In genomic region chr19:6286434-6287401, GRCm38 (mm10) we compare ENCODE assay signal across 8 mouse cellular contexts. TPM values are rescaled to one million over a fixed set of nuclear protein-coding genes. Genes with fewer than 3 reads are reported as not detected.
A peak's percentile ranks its signal among the peaks of the same experiment; 100 is the strongest.
DNase-seq lines count a peak whose midpoint lies in the region; ATAC-seq and TF ChIP-seq lines count a peak whose summit lies in the region.

No protein-coding gene starts in this region.

- DNase-seq in cerebellum, adult 11-12 months = peak; percentile 82
- no peak for DNase-seq in cerebellum, adult 8-10 months
- no peak for DNase-seq in midbrain, embryonic 10.5 days (ENCODE audit: low spot score)
- DNase-seq in heart, postnatal 0 days (ENCODE audit: low spot score) = no peak
- DNase-seq in frontal cortex, adult 2 months (ENCODE audit: extremely low spot score in 1 of 2, low spot score in 1 of 2) = no peak
- DNase-seq in lung, adult 18-20 months = no peak

- WGBS in midbrain, embryonic 10.5 days = 94% methylated on average over 19 of the region's 19 CpGs
- 87% methylated on average over 19 of the region's 19 CpGs for WGBS in midbrain, embryonic 15.5 days
- 65% methylated on average over 19 of the region's 19 CpGs for WGBS in heart, postnatal 0 days

- no peak overlapping the region for H3K9ac ChIP-seq in midbrain, embryonic 15.5 days
- H3K9ac ChIP-seq in heart, postnatal 0 days (replicated peaks; ENCODE audit: low read depth, low read length) = peak overlapping the region; percentile 1; the same call in 1 of the 2 replicates

- no peak overlapping the region for H3K4me2 ChIP-seq in midbrain, embryonic 15.5 days
- peak overlapping the region; percentile 11; the same call in 1 of the 2 replicates for H3K4me2 ChIP-seq in heart, postnatal 0 days (ENCODE audit: low read depth, low read length)
- H3K4me2 ChIP-seq in myocyte (ENCODE audit: low read depth) = peak overlapping the region; percentile 26

- H3K27me3 ChIP-seq in midbrain, embryonic 10.5 days (ENCODE audit: low read depth, poor library complexity, severe bottlenecking) = no peaks in the 10 kb centered on the region
- no peaks in the 10 kb centered on the region for H3K27me3 ChIP-seq in midbrain, embryonic 15.5 days (replicated peaks)
- H3K27me3 ChIP-seq in heart, postnatal 0 days (ENCODE audit: control insufficient read depth, insufficient read depth, low read length) = no peaks in the 10 kb centered on the region
- no peaks in the 10 kb centered on the region for H3K27me3 ChIP-seq in myocyte (ENCODE audit: control insufficient read depth, insufficient read depth, insufficient read length)

- peak overlapping the region; percentile 57 for H3K27ac ChIP-seq in midbrain, embryonic 10.5 days (replicated peaks)
- H3K27ac ChIP-seq in midbrain, embryonic 15.5 days = no peak overlapping the region
- peak overlapping the region; percentile 82 for H3K27ac ChIP-seq in heart, postnatal 0 days (ENCODE audit: low read depth)

- H3K36me3 ChIP-seq in midbrain, embryonic 10.5 days = peaks cover 92% of the 10 kb centered on the region
- H3K36me3 ChIP-seq in midbrain, embryonic 15.5 days (replicated peaks) = peaks cover 3% of the 10 kb centered on the region; the same call in 1 of the 2 replicates
- peaks cover 36% of the 10 kb centered on the region for H3K36me3 ChIP-seq in heart, postnatal 0 days (replicated peaks; ENCODE audit: control insufficient read depth, insufficient read depth, low read length)
- H3K36me3 ChIP-seq in myocyte (ENCODE audit: control insufficient read depth, insufficient read depth) = peaks cover 36% of the 10 kb centered on the region

- peaks cover 16% of the 10 kb centered on the region; the same call in 1 of the 2 replicates for H3K4me1 ChIP-seq in midbrain, embryonic 10.5 days
- no peaks in the 10 kb centered on the region; the same call in 1 of the 2 replicates for H3K4me1 ChIP-seq in midbrain, embryonic 15.5 days
- peaks cover 50% of the 10 kb centered on the region for H3K4me1 ChIP-seq in heart, postnatal 0 days (ENCODE audit: control insufficient read depth, insufficient read depth)

- no peak overlapping the region for H3K4me3 ChIP-seq in midbrain, embryonic 10.5 days
- no peak overlapping the region for H3K4me3 ChIP-seq in midbrain, embryonic 15.5 days
- H3K4me3 ChIP-seq in heart, postnatal 0 days (ENCODE audit: low read depth, low read length) = no peak overlapping the region
- no peak overlapping the region for H3K4me3 ChIP-seq in myocyte

- peak; percentile 24 for TF ChIP-seq POLR2A in myocyte (IDR thresholded peaks at IDR 0.05; ENCODE audit: insufficient read length, low read depth)

- no peak for ATAC-seq in midbrain, embryonic 15.5 days (replicated peaks)
- no peak for ATAC-seq in heart, postnatal 0 days (ENCODE audit: insufficient read depth, low read depth)

- H3ac ChIP-seq in myocyte (ENCODE audit: control insufficient read depth, insufficient read length) = no peak overlapping the region

- TF ChIP-seq CTCF in heart, postnatal 0 days (IDR thresholded peaks at IDR 0.05; ENCODE audit: low read depth) = no peak

- H3K79me2 ChIP-seq in myocyte (ENCODE audit: control insufficient read depth, insufficient read depth) = peaks cover 86% of the 10 kb centered on the region

- no peaks in the 10 kb centered on the region for H3K9me3 ChIP-seq in midbrain, embryonic 10.5 days (replicated peaks)
- H3K9me3 ChIP-seq in midbrain, embryonic 15.5 days = no peaks in the 10 kb centered on the region
- H3K9me3 ChIP-seq in heart, postnatal 0 days (replicated peaks; ENCODE audit: control insufficient read depth, low read length) = no peaks in the 10 kb centered on the region

- no peak for TF ChIP-seq EP300 in heart, postnatal 0 days (IDR thresholded peaks at IDR 0.05; ENCODE audit: low read depth)

TF ChIP-seq in myocyte, 11 proteins besides CTCF, POLR2A, EP300 and RAD21:
- peak; percentile 92 for TF ChIP-seq TCF3 (IDR thresholded peaks at IDR 0.05; ENCODE audit: insufficient read length, low read depth)
- no peak for TF ChIP-seq CEBPB (IDR thresholded peaks at IDR 0.05; ENCODE audit: insufficient read depth, poor library complexity, severe bottlenecking)
- TF ChIP-seq REST (IDR thresholded peaks at IDR 0.05; ENCODE audit: insufficient read depth, insufficient read length) = no peak
- TF ChIP-seq E2F4 (IDR thresholded peaks at IDR 0.05; ENCODE audit: insufficient read depth) = no peak
- no peak for TF ChIP-seq SRF (IDR thresholded peaks at IDR 0.05; ENCODE audit: control insufficient read depth, insufficient read length, low read depth)
- TF ChIP-seq USF1 (IDR thresholded peaks at IDR 0.05; ENCODE audit: low read depth) = no peak
- peak; percentile 86 to 99 (median 99) for TF ChIP-seq MYOG (IDR thresholded peaks at IDR 0.05; ENCODE audit: control insufficient read depth in 1 of 3, insufficient read depth in 1 of 3, insufficient read length in 2 of 3, low read depth in 2 of 3)
- no peak for TF ChIP-seq POLR2AphosphoS2 (IDR thresholded peaks at IDR 0.05; ENCODE audit: insufficient read length, low read depth)
- peak; percentile 45 to 99 (median 98) for TF ChIP-seq MYOD1 (IDR thresholded peaks at IDR 0.05; ENCODE audit: control insufficient read depth in 1 of 3, insufficient read length in 2 of 3, low read depth in 2 of 3)
- TF ChIP-seq TCF12 (IDR thresholded peaks at IDR 0.05; ENCODE audit: insufficient read depth, poor library complexity, severe bottlenecking) = peak; percentile 84
- no peak for TF ChIP-seq MAX (IDR thresholded peaks at IDR 0.05; ENCODE audit: low read depth)

RNA-seq across cellular contexts. Expression of gene Ehd1, which starts 10.2 kb away (rescaled TPM):
- polyA plus RNA-seq in midbrain, embryonic 10.5 days (2016; fragmentation: Nextera tagmentation; extraction: Ambion mirVana) = 81.6 and 93.5 TPM in 2 replicates
- polyA plus RNA-seq in midbrain, embryonic 15.5 days (2015; fragmentation: Nextera tagmentation; extraction: Ambion mirVana) = 107 and 111 TPM in 2 replicates
- 127 and 200 TPM in 2 replicates for total RNA-seq in heart, postnatal 0 days (2014; rRNA removed; ENCODE audit: low replicate concordance)
- 56.4 and 60.3 TPM in 2 replicates for polyA plus RNA-seq in heart, postnatal 0 days (2015; fragmentation: Nextera tagmentation; extraction: Ambion mirVana)
- 433 TPM for polyA plus RNA-seq in myocyte (2012; fragmentation: generic; extraction: Trizol)
- 48.4 and 49.3 TPM in 2 replicates for polyA plus RNA-seq in frontal cortex, adult 2 months (2012; rRNA removed)

RNA-seq across cellular contexts. Expression of gene Cdc42bpg, which starts 19.5 kb away (rescaled TPM):
- 0.11 and 0.15 TPM in 2 replicates for polyA plus RNA-seq in midbrain, embryonic 10.5 days (2016; fragmentation: Nextera tagmentation; extraction: Ambion mirVana)
- polyA plus RNA-seq in midbrain, embryonic 15.5 days (2015; fragmentation: Nextera tagmentation; extraction: Ambion mirVana) = 0.40 and 0.47 TPM in 2 replicates
- 4.8 and 9.5 TPM in 2 replicates for total RNA-seq in heart, postnatal 0 days (2014; rRNA removed; ENCODE audit: low replicate concordance)
- 0.49 and 0.51 TPM in 2 replicates for polyA plus RNA-seq in heart, postnatal 0 days (2015; fragmentation: Nextera tagmentation; extraction: Ambion mirVana)
- polyA plus RNA-seq in myocyte (2012; fragmentation: generic; extraction: Trizol) = 10.0 TPM
- polyA plus RNA-seq in frontal cortex, adult 2 months (2012; rRNA removed) = 3.2 and 3.3 TPM in 2 replicates

RNA-seq across cellular contexts. Expression of gene Atg2a, which starts 45.2 kb away (rescaled TPM):
- 10.1 and 13.4 TPM in 2 replicates for polyA plus RNA-seq in midbrain, embryonic 10.5 days (2016; fragmentation: Nextera tagmentation; extraction: Ambion mirVana)
- 16.1 and 16.4 TPM in 2 replicates for polyA plus RNA-seq in midbrain, embryonic 15.5 days (2015; fragmentation: Nextera tagmentation; extraction: Ambion mirVana)
- total RNA-seq in heart, postnatal 0 days (2014; rRNA removed; ENCODE audit: low replicate concordance) = 18.9 and 24.5 TPM in 2 replicates
- polyA plus RNA-seq in heart, postnatal 0 days (2015; fragmentation: Nextera tagmentation; extraction: Ambion mirVana) = 4.7 and 5.6 TPM in 2 replicates
- 15.2 TPM for polyA plus RNA-seq in myocyte (2012; fragmentation: generic; extraction: Trizol)
- 29.3 and 31.2 TPM in 2 replicates for polyA plus RNA-seq in frontal cortex, adult 2 months (2012; rRNA removed)

RNA-seq across cellular contexts. Expression of gene Men1, which starts 48.1 kb away (rescaled TPM):
- 124 and 128 TPM in 2 replicates for polyA plus RNA-seq in midbrain, embryonic 10.5 days (2016; fragmentation: Nextera tagmentation; extraction: Ambion mirVana)
- 79.8 and 85.6 TPM in 2 replicates for polyA plus RNA-seq in midbrain, embryonic 15.5 days (2015; fragmentation: Nextera tagmentation; extraction: Ambion mirVana)
- 20.6 and 46.5 TPM in 2 replicates for total RNA-seq in heart, postnatal 0 days (2014; rRNA removed; ENCODE audit: low replicate concordance)
- polyA plus RNA-seq in heart, postnatal 0 days (2015; fragmentation: Nextera tagmentation; extraction: Ambion mirVana) = 20.1 and 20.3 TPM in 2 replicates
- polyA plus RNA-seq in myocyte (2012; fragmentation: generic; extraction: Trizol) = 37.2 TPM
- 67.6 and 68.4 TPM in 2 replicates for polyA plus RNA-seq in frontal cortex, adult 2 months (2012; rRNA removed)

RNA-seq across cellular contexts. Expression of gene Ppp2r5b, which starts 51.0 kb away (rescaled TPM):
- polyA plus RNA-seq in midbrain, embryonic 10.5 days (2016; fragmentation: Nextera tagmentation; extraction: Ambion mirVana) = 31.7 and 42.8 TPM in 2 replicates
- 141 and 149 TPM in 2 replicates for polyA plus RNA-seq in midbrain, embryonic 15.5 days (2015; fragmentation: Nextera tagmentation; extraction: Ambion mirVana)
- total RNA-seq in heart, postnatal 0 days (2014; rRNA removed; ENCODE audit: low replicate concordance) = 20.6 and 40.3 TPM in 2 replicates
- polyA plus RNA-seq in heart, postnatal 0 days (2015; fragmentation: Nextera tagmentation; extraction: Ambion mirVana) = 18.3 and 18.6 TPM in 2 replicates
- polyA plus RNA-seq in myocyte (2012; fragmentation: generic; extraction: Trizol) = 51.4 TPM
- polyA plus RNA-seq in frontal cortex, adult 2 months (2012; rRNA removed) = 137 and 141 TPM in 2 replicates
